Comparison of ENCODE assay signal across 8 mouse cellular contexts in genomic region chr5:123746253-123746652, GRCm38 (mm10). TPM values are rescaled to one million over a fixed set of nuclear protein-coding genes. Genes with fewer than 3 reads are reported as not detected.
A peak's percentile ranks its signal among the peaks of the same experiment; 100 is the strongest.
DNase-seq lines count a peak whose midpoint lies in the region; ATAC-seq and TF ChIP-seq lines count a peak whose summit lies in the region.

No protein-coding gene starts in this region.

- H3K36me3 ChIP-seq in heart, embryonic 10.5 days: peaks cover 38% of the 10 kb centered on the region
- peaks cover 64% of the 10 kb centered on the region for H3K36me3 ChIP-seq in E14TG2a.4 (ENCODE audit: insufficient read depth, low read length)
- H3K36me3 ChIP-seq in forebrain, embryonic 15.5 days: peaks cover 28% of the 10 kb centered on the region
- H3K36me3 ChIP-seq in liver, embryonic 16.5 days (ENCODE audit: control insufficient read depth, insufficient read depth): peaks cover 27% of the 10 kb centered on the region

- H3K9ac ChIP-seq in forebrain, embryonic 15.5 days (replicated peaks): no peak overlapping the region
- peak overlapping the region; percentile 13; the same call in 1 of the 2 replicates for H3K9ac ChIP-seq in liver, embryonic 16.5 days (ENCODE audit: low read depth, low read length)

- no peak for DNase-seq in heart, embryonic 10.5 days (ENCODE audit: low spot score)
- DNase-seq in heart, adult 18-20 months: no peak
- DNase-seq in layer of hippocampus, postnatal 25 days (ENCODE audit: extremely low spot score in 1 of 2, low spot score in 1 of 2): no peak
- DNase-seq in spleen, postnatal 14 days (ENCODE audit: low spot score in 2 of 2): no peak

- ATAC-seq in forebrain, embryonic 15.5 days (replicated peaks): no peak
- no peak for ATAC-seq in liver, embryonic 16.5 days (ENCODE audit: low read depth)
- no peak for ATAC-seq in megakaryocyte progenitor cell, adult 5-6 weeks (replicated peaks; ENCODE audit: poor library complexity)

- H3K9me3 ChIP-seq in heart, embryonic 10.5 days: no peaks in the 10 kb centered on the region
- no peaks in the 10 kb centered on the region for H3K9me3 ChIP-seq in E14TG2a.4 (ENCODE audit: low read length)
- H3K9me3 ChIP-seq in forebrain, embryonic 15.5 days: no peaks in the 10 kb centered on the region
- H3K9me3 ChIP-seq in liver, embryonic 16.5 days (replicated peaks; ENCODE audit: control insufficient read depth, low read length): no peaks in the 10 kb centered on the region

- H3K4me1 ChIP-seq in heart, embryonic 10.5 days: peaks cover 24% of the 10 kb centered on the region
- peaks cover 42% of the 10 kb centered on the region for H3K4me1 ChIP-seq in E14TG2a.4 (replicated peaks; ENCODE audit: low read depth, low read length)
- H3K4me1 ChIP-seq in forebrain, embryonic 15.5 days: peaks cover 35% of the 10 kb centered on the region
- H3K4me1 ChIP-seq in liver, embryonic 16.5 days (ENCODE audit: control insufficient read depth, low read depth, low read length): peaks cover 23% of the 10 kb centered on the region

- no peak for TF ChIP-seq CTCF in E14TG2a.4 (conservative IDR thresholded peaks at IDR 0.05; ENCODE audit: low read length)

- peak overlapping the region; percentile 80 for H3K4me2 ChIP-seq in forebrain, embryonic 15.5 days (replicated peaks)
- H3K4me2 ChIP-seq in liver, embryonic 16.5 days (ENCODE audit: low read depth, low read length): peak overlapping the region; percentile 39

- H3K27ac ChIP-seq in heart, embryonic 10.5 days: no peak overlapping the region
- H3K27ac ChIP-seq in forebrain, embryonic 15.5 days (replicated peaks): no peak overlapping the region
- H3K27ac ChIP-seq in liver, embryonic 16.5 days (ENCODE audit: low read length): 0 out of 2 replicates have a peak overlapping the region, but pooled peaks have one; percentile 15

- no peaks in the 10 kb centered on the region for H3K27me3 ChIP-seq in heart, embryonic 10.5 days (ENCODE audit: insufficient read depth, poor library complexity, severe bottlenecking)
- H3K27me3 ChIP-seq in E14TG2a.4 (ENCODE audit: insufficient read depth, low read length): no peaks in the 10 kb centered on the region
- H3K27me3 ChIP-seq in forebrain, embryonic 15.5 days: no peaks in the 10 kb centered on the region
- no peaks in the 10 kb centered on the region for H3K27me3 ChIP-seq in liver, embryonic 16.5 days (ENCODE audit: control insufficient read depth, insufficient read depth, low read depth, low read length)

- H3K4me3 ChIP-seq in heart, embryonic 10.5 days: peak overlapping the region; percentile 87
- H3K4me3 ChIP-seq in E14TG2a.4 (replicated peaks; ENCODE audit: low read length): peak overlapping the region; percentile 88
- H3K4me3 ChIP-seq in forebrain, embryonic 15.5 days: peak overlapping the region; percentile 54
- H3K4me3 ChIP-seq in liver, embryonic 16.5 days (ENCODE audit: low read depth, low read length): peak overlapping the region; percentile 18; the same call in 1 of the 2 replicates

RNA-seq across cellular contexts. Expression of gene Rsrc2, which starts 3.0 kb away (rescaled TPM):
- polyA plus RNA-seq in heart, embryonic 10.5 days (2016; fragmentation: Nextera tagmentation; extraction: Ambion mirVana): 85.7 and 102 TPM in 2 replicates
- 10 to 100 TPM; 35.7 to 39.7 TPM for total RNA-seq in heart, adult 18-20 months (2021)
- polyA plus RNA-seq in forebrain, embryonic 15.5 days (2015; fragmentation: Nextera tagmentation; extraction: Ambion mirVana): 147 and 151 TPM in 2 replicates
- polyA plus RNA-seq in liver, embryonic 16.5 days (2015; fragmentation: Nextera tagmentation; extraction: Ambion mirVana): 35.2 and 39.2 TPM in 2 replicates
- total RNA-seq in megakaryocyte progenitor cell, adult 5-6 weeks (2015): 159 and 160 TPM in 2 replicates
- total RNA-seq in megakaryocyte progenitor cell, adult 5-6 weeks (2017): 192 and 249 TPM in 2 replicates
- 100 to 1,000 TPM in 1 of 2 experiments, 10 to 100 TPM in 1; 90.6 to 108 TPM for total RNA-seq in layer of hippocampus, postnatal 25 days (2021)

RNA-seq across cellular contexts. Expression of gene Kntc1, which starts 3.3 kb away (rescaled TPM):
- polyA plus RNA-seq in heart, embryonic 10.5 days (2016; fragmentation: Nextera tagmentation; extraction: Ambion mirVana): 27.0 and 27.3 TPM in 2 replicates
- under 1 TPM; 0.31 to 0.97 TPM for total RNA-seq in heart, adult 18-20 months (2021)
- 12.7 and 14.6 TPM in 2 replicates for polyA plus RNA-seq in forebrain, embryonic 15.5 days (2015; fragmentation: Nextera tagmentation; extraction: Ambion mirVana)
- 23.2 and 23.9 TPM in 2 replicates for polyA plus RNA-seq in liver, embryonic 16.5 days (2015; fragmentation: Nextera tagmentation; extraction: Ambion mirVana)
- 49.3 and 53.1 TPM in 2 replicates for total RNA-seq in megakaryocyte progenitor cell, adult 5-6 weeks (2015)
- 30.5 and 39.6 TPM in 2 replicates for total RNA-seq in megakaryocyte progenitor cell, adult 5-6 weeks (2017)
- total RNA-seq in layer of hippocampus, postnatal 25 days (2021): 1 to 10 TPM; 1.9 to 2.9 TPM

RNA-seq across cellular contexts. Expression of gene Zcchc8, which starts 25.4 kb away (rescaled TPM):
- 74.5 and 77.0 TPM in 2 replicates for polyA plus RNA-seq in heart, embryonic 10.5 days (2016; fragmentation: Nextera tagmentation; extraction: Ambion mirVana)
- total RNA-seq in heart, adult 18-20 months (2021): 10 to 100 TPM; 17.3 to 22.0 TPM
- 83.7 and 87.8 TPM in 2 replicates for polyA plus RNA-seq in forebrain, embryonic 15.5 days (2015; fragmentation: Nextera tagmentation; extraction: Ambion mirVana)
- polyA plus RNA-seq in liver, embryonic 16.5 days (2015; fragmentation: Nextera tagmentation; extraction: Ambion mirVana): 27.0 and 27.7 TPM in 2 replicates
- 50.8 and 52.0 TPM in 2 replicates for total RNA-seq in megakaryocyte progenitor cell, adult 5-6 weeks (2015)
- total RNA-seq in megakaryocyte progenitor cell, adult 5-6 weeks (2017): 103 and 131 TPM in 2 replicates
- total RNA-seq in layer of hippocampus, postnatal 25 days (2021): 10 to 100 TPM; 45.4 to 50.1 TPM

Comparison
In these comparisons a context has a peak if more than half of its experiments do, and no peak if none do; other contexts are left out.
1. H3K4me3 ChIP-seq: peak in every context shown above with its lines; median percentile 88 in E14TG2a.4; 87 in heart, embryonic 10.5 days; 54 in forebrain, embryonic 15.5 days; 18 in liver, embryonic 16.5 days.
2. RNA of gene Kntc1, which starts 3.3 kb away (total RNA-seq): 30.5 to 53.1 TPM in megakaryocyte progenitor cell, adult 5-6 weeks; 1.9 to 2.9 TPM in layer of hippocampus, postnatal 25 days and 0.31 to 0.97 TPM in heart, adult 18-20 months; every median in the first group is over 4 times any median in the second.